Mouse (Mus musculus) stomach, embryonic 16.5 days (tissue): ENCODE measurements around the gene Fgd2. TPM values are rescaled to one million over a fixed set of nuclear protein-coding genes. Genes with fewer than 3 reads are reported as not detected.

Source experiments
- ATAC-seq: fragments of 200-750 bp; cut with Nextera tagmentation; 2 replicates; pipeline ENCODE4 v1.8.0; 2017; ENCODE audit warnings: moderate number of reproducible peaks, moderate TSS enrichment; ENCODE audit not compliant: insufficient read depth, low FRiP score
- H3K27ac ChIP-seq: fragments of 300-500 bp; sonication (generic); 2 replicates; pipeline ENCODE4 v1.5.1; 2014; ENCODE audit warnings: low read length
- H3K27me3 ChIP-seq: fragments of 300-500 bp; sonication (generic); 2 replicates; pipeline ENCODE4 v1.6.1; 2014; ENCODE audit warnings: low read length, control low read depth, mixed read lengths; ENCODE audit not compliant: control insufficient read depth, insufficient read depth
- H3K36me3 ChIP-seq: fragments of 300-500 bp; sonication (generic); 2 replicates; pipeline ENCODE4 v1.6.1; 2014; ENCODE audit warnings: low read length; ENCODE audit not compliant: control insufficient read depth, insufficient read depth
- H3K4me1 ChIP-seq: fragments of 300-500 bp; sonication (generic); 2 replicates; pipeline ENCODE4 v1.6.1; 2014; ENCODE audit warnings: low read length, control low read depth, mixed read lengths; ENCODE audit not compliant: control insufficient read depth, insufficient read depth
- H3K4me2 ChIP-seq: fragments of 300-500 bp; sonication (generic); 2 replicates; pipeline ENCODE4 v1.6.1; 2014; ENCODE audit warnings: low read depth, low read length, mixed read lengths
- H3K4me3 ChIP-seq: fragments of 300-500 bp; sonication (generic); replicated peaks from 2 replicates; pipeline ENCODE4 v1.5.1; 2014; ENCODE audit warnings: mild to moderate bottlenecking, low read length
- H3K9ac ChIP-seq: fragments of 300-500 bp; sonication (generic); 2 replicates; pipeline ENCODE4 v1.6.1; 2014; ENCODE audit warnings: low read length
- H3K9me3 ChIP-seq: fragments of 300-500 bp; sonication (generic); replicated peaks from 2 replicates; pipeline ENCODE4 v1.6.1; 2016; ENCODE audit warnings: low read length, control low read depth; ENCODE audit not compliant: control insufficient read depth
- WGBS: fragments of 180-500 bp; shearing (Covaris S2); extraction: QIAGEN DNeasy Blood & Tissue Kit; methylation state at CpG from one replicate; pipeline ENCODE4 v1.1.7; 2014; 5-methylcytosine and 5-hydroxymethylcytosine counted together
- polyA plus RNA-seq: library from polyadenylated mRNA; unstranded; fragments of >200 nt; fragmentation: Nextera tagmentation; extraction: Ambion mirVana; gene quantifications from 2 replicates; pipeline ENCODE4 v1.2.1, GENCODE M21; 2015

Fgd2 gene
- polyA plus RNA-seq, 1 experiment from 2014 or later = 13.1 TPM

DNA sequence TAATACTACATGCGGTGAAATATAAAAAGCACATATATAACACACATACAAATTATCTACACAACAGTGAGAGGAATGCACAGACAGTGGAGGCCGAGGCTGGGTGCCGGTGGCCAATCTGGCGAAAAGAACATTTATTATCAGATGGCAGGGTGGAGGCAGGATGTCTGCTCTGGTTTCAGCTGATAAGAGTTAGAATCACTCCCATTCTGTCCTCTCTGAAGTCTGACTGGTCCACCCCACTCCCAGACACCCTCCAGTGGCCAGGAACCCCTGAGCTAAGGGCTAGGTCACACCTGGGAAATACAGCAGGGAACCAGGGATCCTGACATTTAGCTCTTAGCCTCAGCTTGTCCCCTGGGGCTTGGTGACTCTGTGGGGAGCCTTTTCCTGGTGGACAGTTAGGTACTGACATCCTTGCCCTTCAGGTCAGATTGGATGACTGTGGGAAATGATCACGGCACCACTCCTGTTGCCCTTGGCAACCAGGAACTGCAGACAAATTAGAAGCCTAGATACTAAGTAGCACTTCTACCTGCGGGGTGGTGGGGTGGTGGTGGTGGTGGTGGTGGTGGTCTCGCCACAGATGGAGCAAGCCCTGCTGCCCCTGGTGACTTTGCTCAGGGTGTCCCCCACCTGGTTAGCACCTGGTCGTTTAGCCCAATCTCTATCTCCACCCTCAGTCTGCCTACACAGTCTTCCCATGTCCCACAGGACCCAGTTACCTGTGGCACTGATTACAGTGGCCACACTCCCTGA, 40.7 kb upstream of the Fgd2 start:
- 0 out of 2 replicates have a peak, but pooled peaks cover 3% of the 10 kb centered on the region for H3K4me1 ChIP-seq
- no peaks in the 10 kb centered on the region for H3K27me3 ChIP-seq
- no peaks in the 10 kb centered on the region for H3K36me3 ChIP-seq
- ATAC-seq = no peak
- no peak overlapping the region for H3K27ac ChIP-seq
- no peak overlapping the region for H3K9ac ChIP-seq
- WGBS = 55% methylated on average over 8 of the region's 8 CpGs
- no peaks in the 10 kb centered on the region for H3K9me3 ChIP-seq
- no peak overlapping the region for H3K4me3 ChIP-seq
- no peak overlapping the region for H3K4me2 ChIP-seq

DNA sequence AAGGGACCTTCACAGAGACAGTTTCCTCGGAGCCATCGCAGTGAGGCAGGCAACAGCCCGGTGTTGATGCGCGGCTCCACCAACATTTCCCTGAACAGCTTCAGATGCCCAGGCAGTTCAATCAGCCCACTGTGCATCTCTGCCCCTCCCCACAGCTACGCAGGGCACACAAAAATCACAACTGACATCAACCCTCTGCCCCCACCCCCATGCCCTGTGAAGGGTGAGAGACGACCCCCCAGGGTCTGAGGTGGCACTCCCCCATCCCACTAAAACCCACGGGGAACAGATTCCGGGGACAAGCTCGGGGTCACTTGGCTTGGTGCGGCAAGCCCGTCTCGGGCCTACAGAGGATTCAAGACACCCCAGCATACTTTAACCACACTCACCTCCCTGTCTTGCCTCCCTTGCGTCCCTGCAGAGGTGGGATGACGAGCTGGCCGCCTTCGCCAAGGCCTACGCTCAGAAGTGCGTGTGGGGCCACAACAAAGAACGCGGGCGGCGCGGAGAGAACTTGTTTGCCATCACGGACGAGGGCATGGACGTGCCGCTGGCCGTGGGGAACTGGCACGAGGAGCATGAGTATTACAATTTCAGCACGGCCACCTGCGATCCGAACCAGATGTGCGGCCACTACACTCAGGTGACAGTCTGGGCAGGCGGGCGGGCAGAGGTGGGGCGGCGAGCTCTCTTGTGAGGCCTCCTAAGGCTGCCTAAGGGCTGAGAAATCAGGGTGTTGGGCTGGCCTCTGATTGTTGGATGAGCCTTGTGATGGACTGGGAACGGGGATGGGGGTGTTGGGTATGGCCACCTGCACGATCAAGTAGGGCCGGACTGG, 38.7 kb upstream of the Fgd2 start:
- WGBS = 33% methylated on average over 41 of the region's 41 CpGs
- 0 out of 2 replicates have a peak, but pooled peaks have one; percentile 5 for ATAC-seq
- H3K27ac ChIP-seq = no peak overlapping the region
- peak overlapping the region; percentile 50 for H3K4me2 ChIP-seq
- H3K27me3 ChIP-seq = no peaks in the 10 kb centered on the region
- H3K4me3 ChIP-seq = peak overlapping the region; percentile 19
- peak overlapping the region; percentile 43 for H3K9ac ChIP-seq
- H3K36me3 ChIP-seq = no peaks in the 10 kb centered on the region
- no peaks in the 10 kb centered on the region for H3K9me3 ChIP-seq
- peaks cover 12% of the 10 kb centered on the region; the same call in 1 of the 2 replicates for H3K4me1 ChIP-seq

DNA sequence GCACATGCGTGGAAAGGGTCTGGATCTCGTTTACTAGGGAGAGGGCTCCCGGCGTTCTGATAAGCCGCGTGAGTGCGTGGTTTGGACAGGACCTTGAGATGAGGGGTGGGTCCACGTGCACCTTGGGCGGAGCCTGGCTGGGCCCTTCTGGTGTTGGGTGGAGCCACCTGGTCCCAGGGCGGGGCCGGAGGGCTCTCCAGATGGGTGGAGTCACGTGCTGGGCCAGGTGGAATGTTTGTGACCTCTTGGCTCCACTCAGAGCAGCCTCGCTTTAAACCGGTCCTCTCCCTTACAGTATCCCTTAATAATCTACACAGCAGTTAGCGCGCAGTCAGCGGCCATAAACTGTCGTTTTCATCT, 38.1 kb upstream of the Fgd2 start:
- peak; percentile 79; the same call in 1 of the 2 replicates for ATAC-seq
- no peaks in the 10 kb centered on the region for H3K36me3 ChIP-seq
- peak overlapping the region; percentile 19 for H3K4me3 ChIP-seq
- H3K4me2 ChIP-seq = peak overlapping the region; percentile 50
- no peaks in the 10 kb centered on the region for H3K27me3 ChIP-seq
- H3K9me3 ChIP-seq = no peaks in the 10 kb centered on the region
- H3K27ac ChIP-seq = no peak overlapping the region
- H3K9ac ChIP-seq = peak overlapping the region; percentile 43
- H3K4me1 ChIP-seq = peaks cover 12% of the 10 kb centered on the region; the same call in 1 of the 2 replicates
- WGBS = 22% methylated on average over 18 of the region's 18 CpGs

DNA sequence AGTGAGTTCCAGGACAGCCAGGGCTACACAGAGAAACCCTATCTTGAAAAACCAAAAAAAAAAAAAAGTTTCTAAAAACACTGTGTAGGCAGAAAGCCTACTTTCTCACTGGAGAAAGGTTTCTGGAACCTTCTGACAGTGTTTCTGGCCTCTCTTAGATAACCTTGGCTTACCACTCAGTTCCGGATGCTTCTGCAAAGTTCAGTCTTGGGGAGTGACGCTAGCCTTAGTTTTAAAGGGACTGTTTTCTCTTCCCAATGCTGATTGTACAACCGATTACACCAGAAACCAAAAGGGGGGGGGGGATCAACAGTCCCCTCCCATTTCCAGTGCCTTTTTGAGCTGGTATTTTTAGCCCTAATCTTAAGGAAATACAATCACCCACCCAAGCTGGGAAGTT, 37.1 kb upstream of the Fgd2 start:
- no peaks in the 10 kb centered on the region for H3K36me3 ChIP-seq
- 94% methylated on average over 3 of the region's 3 CpGs for WGBS
- no peak overlapping the region for H3K27ac ChIP-seq
- H3K4me2 ChIP-seq = no peak overlapping the region
- no peak overlapping the region for H3K4me3 ChIP-seq
- H3K27me3 ChIP-seq = no peaks in the 10 kb centered on the region
- H3K9ac ChIP-seq = no peak overlapping the region
- peaks cover 12% of the 10 kb centered on the region; the same call in 1 of the 2 replicates for H3K4me1 ChIP-seq
- ATAC-seq = no peak
- H3K9me3 ChIP-seq = no peaks in the 10 kb centered on the region

DNA sequence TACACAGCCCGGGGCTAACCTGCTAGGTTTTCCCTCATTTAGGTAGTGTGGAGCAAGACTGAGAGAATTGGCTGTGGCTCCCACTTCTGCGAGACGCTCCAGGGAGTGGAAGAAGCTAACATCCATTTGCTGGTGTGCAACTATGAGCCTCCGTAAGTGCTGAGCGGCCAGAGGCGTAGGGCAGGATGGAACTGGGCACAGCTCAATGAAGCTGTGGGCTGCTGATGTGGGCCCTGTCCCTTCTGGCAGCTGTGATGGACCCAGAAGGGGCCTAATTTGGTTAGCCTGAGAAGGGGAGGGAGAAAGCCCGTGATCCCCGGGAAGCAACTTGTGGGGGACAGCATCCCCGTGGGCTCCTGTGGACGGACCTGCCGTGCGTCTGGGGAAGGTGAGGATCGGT, 34.9 kb upstream of the Fgd2 start:
- Histone ChIP-seq H3K4me3 (no peak overlapping the region), H3K9ac (no peak overlapping the region), H3K4me2 (no peak overlapping the region)

DNA sequence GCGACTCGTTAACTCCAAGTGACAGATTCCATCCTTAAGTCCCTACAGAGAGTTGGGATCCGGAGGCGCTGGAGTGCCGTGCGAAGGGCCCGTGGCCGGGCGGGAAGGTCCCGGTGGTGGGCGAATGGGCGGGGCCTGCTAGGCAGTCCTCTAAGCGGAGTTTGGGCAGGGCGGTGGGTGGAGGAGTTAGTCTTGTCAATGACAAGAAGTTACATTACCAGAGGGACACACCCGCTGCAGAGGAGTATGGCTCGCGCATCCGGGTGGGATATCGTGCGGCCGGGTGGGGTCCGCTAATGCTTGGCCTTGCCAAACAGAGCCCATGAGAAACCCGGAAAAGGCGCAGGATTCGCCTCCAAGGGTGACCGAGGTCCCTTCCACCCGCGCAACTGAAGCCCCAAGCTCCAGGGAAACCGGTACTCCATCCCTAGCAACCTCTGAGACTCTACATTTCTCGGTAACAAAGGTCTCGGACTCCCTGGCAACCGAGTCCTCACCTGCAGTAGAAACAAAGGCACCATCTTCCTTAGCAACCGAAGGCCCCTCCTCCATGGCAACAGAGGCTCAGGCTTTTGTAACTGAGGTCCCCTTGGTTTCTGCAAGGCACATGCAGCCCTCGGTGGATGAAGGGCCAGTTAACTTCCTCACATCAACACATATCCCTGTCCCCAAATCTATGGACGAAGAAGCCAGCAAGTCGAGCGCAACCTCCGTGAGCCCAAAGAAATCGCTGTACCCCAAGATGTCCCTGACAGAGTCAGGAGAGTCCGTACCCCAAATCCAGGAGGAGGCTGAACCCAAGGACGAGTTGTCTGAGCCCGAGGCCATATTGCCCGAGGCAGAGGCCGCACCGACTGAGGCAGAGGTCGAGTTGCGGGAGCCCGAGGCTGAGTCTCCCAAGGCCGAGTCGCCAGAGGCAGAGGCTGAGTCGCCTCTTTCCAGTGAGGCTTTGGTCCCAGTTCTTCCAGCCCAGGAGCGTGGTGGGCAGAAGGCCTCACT, 33.9 kb upstream of the Fgd2 start:
- H3K27me3 ChIP-seq = no peaks in the 10 kb centered on the region
- H3K36me3 ChIP-seq = 0 out of 2 replicates have a peak, but pooled peaks cover 1% of the 10 kb centered on the region
- H3K4me1 ChIP-seq = peaks cover 16% of the 10 kb centered on the region; the same call in 1 of the 2 replicates
- no peaks in the 10 kb centered on the region for H3K9me3 ChIP-seq
- H3K27ac ChIP-seq = no peak overlapping the region
- peak overlapping the region; percentile 52 for H3K4me2 ChIP-seq
- peak overlapping the region; percentile 56 for H3K9ac ChIP-seq
- peak; percentile 23; the same call in 1 of the 2 replicates for ATAC-seq
- H3K4me3 ChIP-seq = peak overlapping the region; percentile 25
- WGBS = 25% methylated on average over 52 of the region's 52 CpGs

More for the DNA sequence above, 34.9 kb upstream of the Fgd2 start:
- WGBS = 70% methylated on average over 13 of the region's 13 CpGs
- no peaks in the 10 kb centered on the region for H3K36me3 ChIP-seq
- peaks cover 12% of the 10 kb centered on the region; the same call in 1 of the 2 replicates for H3K4me1 ChIP-seq
- H3K9me3 ChIP-seq = no peaks in the 10 kb centered on the region
- H3K27me3 ChIP-seq = no peaks in the 10 kb centered on the region
- no peak overlapping the region for H3K27ac ChIP-seq
- ATAC-seq = no peak

DNA sequence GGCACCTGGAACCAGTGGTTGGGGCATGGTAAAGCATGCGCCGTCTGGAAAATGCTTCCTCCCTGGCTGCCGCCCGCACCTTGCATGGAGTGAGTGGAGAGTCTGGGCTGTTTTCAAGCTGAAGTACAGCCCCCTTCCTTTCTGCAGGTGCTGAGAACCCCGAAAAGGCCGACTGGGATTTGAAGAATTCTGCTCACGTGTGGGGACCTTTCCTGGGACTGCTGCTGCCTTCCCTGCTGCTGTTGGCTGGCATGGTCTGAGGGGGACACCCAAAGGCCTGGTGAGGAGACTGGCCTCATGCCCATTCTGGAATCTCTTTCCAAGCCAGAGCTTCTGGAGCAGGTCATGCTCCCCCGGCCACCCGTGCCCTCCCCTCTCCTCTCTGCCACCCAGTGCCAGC, 33.0 kb upstream of the Fgd2 start:
- WGBS = 84% methylated on average over 9 of the region's 9 CpGs

DNA sequence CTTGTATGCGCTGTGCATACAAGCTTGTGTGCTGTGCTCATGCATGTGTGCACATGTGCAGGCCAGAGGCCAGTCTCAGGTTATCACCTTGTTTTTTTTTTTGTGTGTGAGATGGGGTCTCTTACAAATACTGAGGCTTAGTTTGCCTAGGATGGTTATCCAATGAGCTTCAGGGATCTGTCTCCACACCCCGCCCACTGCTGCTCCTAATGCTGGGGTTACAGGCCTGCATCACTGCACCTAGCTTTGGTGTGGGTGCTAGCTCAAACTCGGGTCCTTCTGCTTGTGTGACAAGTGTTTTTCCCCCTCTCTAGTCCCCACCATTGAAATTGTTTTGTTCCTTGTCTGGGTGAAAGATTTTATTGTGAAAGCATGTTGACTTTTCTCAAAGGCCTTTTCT, 30.5 kb upstream of the Fgd2 start:
- H3K4me2 ChIP-seq = no peak overlapping the region
- peak overlapping the region; percentile 46; the same call in 1 of the 2 replicates for H3K27ac ChIP-seq
- no peaks in the 10 kb centered on the region for H3K27me3 ChIP-seq
- no peak overlapping the region for H3K4me3 ChIP-seq
- WGBS = 70% methylated on average over 3 of the region's 3 CpGs
- H3K9ac ChIP-seq = no peak overlapping the region
- ATAC-seq = no peak
- H3K9me3 ChIP-seq = no peaks in the 10 kb centered on the region
- H3K36me3 ChIP-seq = peaks cover 21% of the 10 kb centered on the region
- peaks cover 13% of the 10 kb centered on the region; the same call in 1 of the 2 replicates for H3K4me1 ChIP-seq

More for the DNA sequence above, 33.0 kb upstream of the Fgd2 start:
- Histone ChIP-seq H3K9ac (no peak overlapping the region), H3K4me3 (no peak overlapping the region), H3K27ac (no peak overlapping the region), H3K4me1 (peaks cover 13% of the 10 kb centered on the region; the same call in 1 of the 2 replicates), H3K9me3 (no peaks in the 10 kb centered on the region), H3K27me3 (no peaks in the 10 kb centered on the region), H3K4me2 (no peak overlapping the region), H3K36me3 (peaks cover 9% of the 10 kb centered on the region; the same call in 1 of the 2 replicates)
- ATAC-seq = no peak
